Mouse (Mus musculus): Measurements from ENCODE around the gene Rspo3. TPM values are rescaled to one million over a fixed set of nuclear protein-coding genes. Genes with fewer than 3 reads are reported as not detected.

Rspo3 gene
- total RNA-seq, 2 experiments from 2014 or later: 12.5 TPM

GRCm38 (mm10) chr10:29432935-29433453, 102.7 kb downstream of the Rspo3 start:
- no peak for TF ChIP-seq CTCF (IDR thresholded peaks at IDR 0.05)
- H3K27ac ChIP-seq: no peak overlapping the region; the same call in 1 of the 2 replicates
- no peak for DNase-seq (ENCODE audit: extremely low spot score in 1 of 2, low spot score in 2 of 2)
- intact Hi-C loops (cut with DNase I): no loop called here
- H3K4me3 ChIP-seq: no peak overlapping the region

- intact Hi-C loops (cut with DNase I): no loop called here
These were observed 109.0 kb downstream of the Rspo3 start for GRCm38 (mm10) chr10:29426660-29427059.

GRCm38 (mm10) chr10:29424571-29424970, 111.1 kb downstream of the Rspo3 start:
- no peak for DNase-seq (ENCODE audit: extremely low spot score in 1 of 2, low spot score in 2 of 2)
- peak overlapping the region; percentile 50; the same call in 1 of the 2 replicates for H3K27ac ChIP-seq
- no peak overlapping the region for H3K4me3 ChIP-seq
- intact Hi-C loops (cut with DNase I): no loop called here
- TF ChIP-seq CTCF (IDR thresholded peaks at IDR 0.05): no peak

More at GRCm38 (mm10) chr10:29426660-29427059, 109.0 kb downstream of the Rspo3 start:
- no peak for TF ChIP-seq CTCF (IDR thresholded peaks at IDR 0.05)
- no peak overlapping the region for H3K4me3 ChIP-seq
- H3K27ac ChIP-seq: no peak overlapping the region
- DNase-seq (ENCODE audit: extremely low spot score in 1 of 2, low spot score in 2 of 2): no peak

DNA sequence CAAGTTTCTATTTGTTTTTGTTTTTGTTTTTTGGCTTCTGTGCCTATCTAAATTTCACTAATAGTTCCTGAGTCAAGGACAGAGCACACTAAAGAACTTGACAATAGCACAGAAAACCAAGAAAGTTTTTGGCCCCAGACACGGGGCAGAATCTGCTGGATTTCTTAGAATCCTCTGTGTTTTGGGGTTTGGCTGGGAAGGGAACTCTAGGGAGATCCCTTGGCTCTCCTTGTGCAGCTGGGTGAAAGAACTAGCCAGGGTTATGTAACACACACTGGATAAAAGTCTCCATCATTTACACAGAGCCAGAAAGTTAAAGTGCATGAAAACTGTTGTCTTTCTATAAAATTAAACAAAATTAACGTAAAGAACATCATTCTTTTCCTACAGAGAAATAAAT, 121.3 kb downstream of the Rspo3 start:
- intact Hi-C loops (cut with DNase I): no loop called here
- no peak overlapping the region for H3K27ac ChIP-seq
- TF ChIP-seq CTCF (IDR thresholded peaks at IDR 0.05): no peak
- no peak for DNase-seq (ENCODE audit: extremely low spot score in 1 of 2, low spot score in 2 of 2)
- no peak overlapping the region for H3K4me3 ChIP-seq

DNA sequence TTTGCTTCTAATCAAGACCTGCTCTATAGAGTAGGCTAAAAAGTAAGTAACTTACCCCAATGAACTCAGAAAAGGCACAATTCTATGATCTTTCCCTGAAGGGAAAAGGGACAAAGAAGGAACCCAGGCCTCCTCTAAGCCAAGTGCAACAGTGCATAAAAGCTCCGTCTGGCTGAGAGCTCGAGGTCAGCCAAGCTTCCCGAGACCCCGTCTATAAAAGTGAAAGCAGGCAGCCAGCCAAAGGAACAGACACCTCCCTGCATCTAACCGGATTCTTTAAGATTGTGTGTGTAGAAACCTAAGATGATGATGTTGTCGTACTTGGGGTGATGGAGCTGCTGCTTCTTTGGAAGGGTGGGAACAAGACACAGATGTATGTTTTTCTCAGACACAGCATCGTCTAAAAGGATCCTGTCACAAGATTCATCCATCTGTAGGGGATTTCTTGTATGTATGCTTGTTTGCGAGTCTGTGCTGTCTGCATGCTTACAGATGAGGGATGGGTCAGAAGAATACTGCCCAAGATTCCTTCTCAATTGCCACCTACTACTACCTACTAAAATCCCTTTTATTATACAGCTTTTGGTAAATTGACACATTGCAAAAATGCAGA, 132.9 kb downstream of the Rspo3 start:
- no peak for DNase-seq (ENCODE audit: extremely low spot score in 1 of 2, low spot score in 2 of 2)
- TF ChIP-seq CTCF (IDR thresholded peaks at IDR 0.05): no peak
- H3K27ac ChIP-seq: no peak overlapping the region
- intact Hi-C loops (cut with DNase I): no loop called here
- H3K4me3 ChIP-seq: no peak overlapping the region

Other genes with a start within 250 kb of the Rspo3 start
- gene Echdc1, start 222.7 kb downstream of the Rspo3 start, total RNA-seq (2021): 10 to 100 TPM; 24.6 to 28.1 TPM
- 100 to 1,000 TPM in 1 of 2 experiments, 10 to 100 TPM in 1; 88.0 to 103 TPM for gene Rnf146, start 173.4 kb downstream of the Rspo3 start, total RNA-seq (2021)

Data from left cerebral cortex, adult 2 months (tissue).